Mouse (Mus musculus): ENCODE results near the gene 2410141K09Rik. TPM values are rescaled to one million over a fixed set of nuclear protein-coding genes. Genes with fewer than 3 reads are reported as not detected.
"Not testable (repeated sequence)": the region's sequence is repeated elsewhere in the genome, so short reads cannot be mapped to it uniquely, and the experiment has no call there.

2410141K09Rik gene
- not detected in 2 replicates for polyA plus RNA-seq (2012; rRNA removed)

GRCm38 (mm10) chr13:66441018-66441417, at the start of gene 2410141K09Rik:
2410141K09Rik (minus strand) TSS chr13:66441118.
- not testable (repeated sequence) for H3K36me3 ChIP-seq (ENCODE audit: control insufficient read depth, insufficient read depth, low read length); H3K4me1 ChIP-seq (ENCODE audit: control insufficient read depth, insufficient read depth, low read length); H3K4me3 ChIP-seq (ENCODE audit: insufficient read depth, low read depth, low read length); DNase-seq; H3K27ac ChIP-seq (ENCODE audit: insufficient read depth, low read depth, low read length); H3K27me3 ChIP-seq (replicated peaks; ENCODE audit: control insufficient read depth, insufficient read depth, low read length)
- no CpG with 5 or more reads among the region's 6 CpGs for WGBS

GRCm38 (mm10) chr13:66426858-66427257, 14.1 kb downstream of the 2410141K09Rik start:
- not testable (repeated sequence) for H3K4me1 ChIP-seq (ENCODE audit: control insufficient read depth, insufficient read depth, low read length); DNase-seq; H3K4me3 ChIP-seq (ENCODE audit: insufficient read depth, low read depth, low read length); H3K27me3 ChIP-seq (replicated peaks; ENCODE audit: control insufficient read depth, insufficient read depth, low read length); H3K27ac ChIP-seq (ENCODE audit: insufficient read depth, low read depth, low read length); H3K36me3 ChIP-seq (ENCODE audit: control insufficient read depth, insufficient read depth, low read length)
- no CpG with 5 or more reads among the region's 5 CpGs for WGBS

- not testable (repeated sequence) for H3K36me3 ChIP-seq (ENCODE audit: control insufficient read depth, insufficient read depth, low read length); H3K27me3 ChIP-seq (replicated peaks; ENCODE audit: control insufficient read depth, insufficient read depth, low read length); DNase-seq; H3K4me3 ChIP-seq (ENCODE audit: insufficient read depth, low read depth, low read length); H3K27ac ChIP-seq (ENCODE audit: insufficient read depth, low read depth, low read length); H3K4me1 ChIP-seq (ENCODE audit: control insufficient read depth, insufficient read depth, low read length)
- no CpG with 5 or more reads among the region's 2 CpGs for WGBS
Observed at GRCm38 (mm10) chr13:66414962-66415361, 26.0 kb downstream of the 2410141K09Rik start.

Other genes starting within 250 kb of the 2410141K09Rik start
- gene Gm10772, start 213.5 kb downstream of the 2410141K09Rik start, polyA plus RNA-seq (2012; rRNA removed) = not detected in 2 replicates